Mouse (Mus musculus): ENCODE results near the gene Slc9a3r1. TPM values are rescaled to one million over a fixed set of nuclear protein-coding genes. Genes with fewer than 3 reads are reported as not detected.

The Slc9a3r1 gene
- total RNA-seq, 1 experiment: 43.9 TPM

GRCm38 (mm10) chr11:115153699-115154292 lies 9.3 kb upstream of the Slc9a3r1 start:
- Histone ChIP-seq H3K27ac (ENCODE audit: insufficient read depth, low read depth, low read length, poor library complexity, severe bottlenecking) (no peak overlapping the region), H3K36me3 (ENCODE audit: control insufficient read depth, insufficient read depth, low read length, poor library complexity, severe bottlenecking) (no peaks in the 10 kb centered on the region), H3K4me1 (ENCODE audit: control insufficient read depth in 2 of 2, insufficient read depth in 2 of 2, low read length in 2 of 2, poor library complexity in 1 of 2) (peaks cover 0 to 6% of the 10 kb centered on the region in 2 experiments; a peak in 1 of 4 replicates), H3K9ac (ENCODE audit: insufficient read depth, low read depth, low read length, poor library complexity, severe bottlenecking) (peak overlapping the region; percentile 56), H3K4me3 (ENCODE audit: insufficient read depth in 1 of 2, low read depth in 1 of 2, low read length in 2 of 2, poor library complexity in 1 of 2, severe bottlenecking in 1 of 2) (peak overlapping the region; percentile 72 to 81), H3K9me3 (ENCODE audit: control insufficient read depth, insufficient read depth, low read depth, low read length) (no peaks in the 10 kb centered on the region)
- in situ Hi-C loops (cut with MboI; ENCODE audit: low sequenced_read_pairs in 2 of 2, unreplicated experiment in 2 of 2): loop anchor here in 1 of 2 experiments (5.0 kb wide), 1 partner anchor 61 kb away; the partner anchor contains the start of gene Rab37
- peak; percentile 91 for DNase-seq (ENCODE audit: low read depth, low spot score)
- TF ChIP-seq HCFC1 (IDR thresholded peaks at IDR 0.05; ENCODE audit: borderline replicate concordance, insufficient read depth, low read length) (no peak), ZNF384 (IDR thresholded peaks at IDR 0.05; ENCODE audit: low read depth, low read length) (no peak), CHD2 (IDR thresholded peaks at IDR 0.05; ENCODE audit: low read depth, low read length) (no peak), MAFK (IDR thresholded peaks at IDR 0.05; ENCODE audit: insufficient read depth, low read depth, low read length) (no peak), ZC3H11A (IDR thresholded peaks at IDR 0.05; ENCODE audit: borderline replicate concordance, low read depth, low read length) (no peak)

- Histone ChIP-seq H3K9ac (ENCODE audit: insufficient read depth, low read depth, low read length, poor library complexity, severe bottlenecking) (no peak overlapping the region), H3K4me1 (ENCODE audit: control insufficient read depth in 2 of 2, insufficient read depth in 2 of 2, low read length in 2 of 2, poor library complexity in 1 of 2) (peaks cover 3 to 6% of the 10 kb centered on the region in 2 experiments; a peak in 1 of 4 replicates), H3K4me3 (ENCODE audit: insufficient read depth in 1 of 2, low read depth in 1 of 2, low read length in 2 of 2, poor library complexity in 1 of 2, severe bottlenecking in 1 of 2) (no peak overlapping the region), H3K27ac (ENCODE audit: insufficient read depth, low read depth, low read length, poor library complexity, severe bottlenecking) (no peak overlapping the region), H3K9me3 (ENCODE audit: control insufficient read depth, insufficient read depth, low read depth, low read length) (no peaks in the 10 kb centered on the region), H3K36me3 (ENCODE audit: control insufficient read depth, insufficient read depth, low read length, poor library complexity, severe bottlenecking) (no peaks in the 10 kb centered on the region)
- in situ Hi-C loops (cut with MboI; ENCODE audit: low sequenced_read_pairs in 2 of 2, unreplicated experiment in 2 of 2): no loop called here
- no peak for TF ChIP-seq HCFC1 (IDR thresholded peaks at IDR 0.05; ENCODE audit: borderline replicate concordance, insufficient read depth, low read length)
- TF ChIP-seq CHD2 (IDR thresholded peaks at IDR 0.05; ENCODE audit: low read depth, low read length): no peak
- TF ChIP-seq ZNF384 (IDR thresholded peaks at IDR 0.05; ENCODE audit: low read depth, low read length): no peak
- no peak for TF ChIP-seq MAFK (IDR thresholded peaks at IDR 0.05; ENCODE audit: insufficient read depth, low read depth, low read length)
- no peak for TF ChIP-seq ZC3H11A (IDR thresholded peaks at IDR 0.05; ENCODE audit: borderline replicate concordance, low read depth, low read length)
- no peak for DNase-seq (ENCODE audit: low read depth, low spot score)
These were observed 8.0 kb upstream of the Slc9a3r1 start for GRCm38 (mm10) chr11:115155053-115155634.

- TF ChIP-seq MAFK (IDR thresholded peaks at IDR 0.05; ENCODE audit: insufficient read depth, low read depth, low read length) (no peak), ZC3H11A (IDR thresholded peaks at IDR 0.05; ENCODE audit: borderline replicate concordance, low read depth, low read length) (no peak), CHD2 (IDR thresholded peaks at IDR 0.05; ENCODE audit: low read depth, low read length) (no peak), HCFC1 (IDR thresholded peaks at IDR 0.05; ENCODE audit: borderline replicate concordance, insufficient read depth, low read length) (no peak), ZNF384 (IDR thresholded peaks at IDR 0.05; ENCODE audit: low read depth, low read length) (no peak)
- H3K9me3 ChIP-seq (ENCODE audit: control insufficient read depth, insufficient read depth, low read depth, low read length): no peaks in the 10 kb centered on the region
- DNase-seq (ENCODE audit: low read depth, low spot score): no peak
- no peak overlapping the region for H3K9ac ChIP-seq (ENCODE audit: insufficient read depth, low read depth, low read length, poor library complexity, severe bottlenecking)
- in situ Hi-C loops (cut with MboI; ENCODE audit: low sequenced_read_pairs in 2 of 2, unreplicated experiment in 2 of 2): no loop called here
- no peak overlapping the region for H3K4me3 ChIP-seq (ENCODE audit: insufficient read depth in 1 of 2, low read depth in 1 of 2, low read length in 2 of 2, poor library complexity in 1 of 2, severe bottlenecking in 1 of 2)
- H3K4me1 ChIP-seq (ENCODE audit: control insufficient read depth in 2 of 2, insufficient read depth in 2 of 2, low read length in 2 of 2, poor library complexity in 1 of 2): peaks cover 3 to 17% of the 10 kb centered on the region in 2 experiments; a peak in 2 of 4 replicates
- H3K36me3 ChIP-seq (ENCODE audit: control insufficient read depth, insufficient read depth, low read length, poor library complexity, severe bottlenecking): no peaks in the 10 kb centered on the region
- H3K27ac ChIP-seq (ENCODE audit: insufficient read depth, low read depth, low read length, poor library complexity, severe bottlenecking): no peak overlapping the region
These were observed 5.0 kb upstream of the Slc9a3r1 start for GRCm38 (mm10) chr11:115157933-115158719.

GRCm38 (mm10) chr11:115160016-115160797 lies 2.9 kb upstream of the Slc9a3r1 start:
- H3K4me1 ChIP-seq (ENCODE audit: control insufficient read depth in 2 of 2, insufficient read depth in 2 of 2, low read length in 2 of 2, poor library complexity in 1 of 2): peaks cover 3 to 19% of the 10 kb centered on the region in 2 experiments; a peak in 2 of 4 replicates
- H3K9ac ChIP-seq (ENCODE audit: insufficient read depth, low read depth, low read length, poor library complexity, severe bottlenecking): no peak overlapping the region
- no peak overlapping the region for H3K4me3 ChIP-seq (ENCODE audit: insufficient read depth in 1 of 2, low read depth in 1 of 2, low read length in 2 of 2, poor library complexity in 1 of 2, severe bottlenecking in 1 of 2)

More at GRCm38 (mm10) chr11:115160016-115160797, 2.9 kb upstream of the Slc9a3r1 start:
- Histone ChIP-seq H3K36me3 (ENCODE audit: control insufficient read depth, insufficient read depth, low read length, poor library complexity, severe bottlenecking) (no peaks in the 10 kb centered on the region), H3K9me3 (ENCODE audit: control insufficient read depth, insufficient read depth, low read depth, low read length) (no peaks in the 10 kb centered on the region), H3K27ac (ENCODE audit: insufficient read depth, low read depth, low read length, poor library complexity, severe bottlenecking) (no peak overlapping the region)
- TF ChIP-seq ZNF384 (IDR thresholded peaks at IDR 0.05; ENCODE audit: low read depth, low read length) (no peak), ZC3H11A (IDR thresholded peaks at IDR 0.05; ENCODE audit: borderline replicate concordance, low read depth, low read length) (peak; percentile 56; the same call in 1 of the 2 replicates)
- in situ Hi-C loops (cut with MboI; ENCODE audit: low sequenced_read_pairs in 2 of 2, unreplicated experiment in 2 of 2): no loop called here
- DNase-seq (ENCODE audit: low read depth, low spot score): peak; percentile 76
